In genomic region chr4:133056069-133056890, GRCm38 (mm10) we compare ENCODE assay signal across 8 mouse cellular contexts. TPM values are rescaled to one million over a fixed set of nuclear protein-coding genes. Genes with fewer than 3 reads are reported as not detected.
DNase-seq lines count a peak whose midpoint lies in the region; ATAC-seq and TF ChIP-seq lines count a peak whose summit lies in the region.

No protein-coding gene starts in this region.

- H3K4me3 ChIP-seq in intestine, embryonic 16.5 days (ENCODE audit: low read length), result peak overlapping the region; percentile 35
- peak overlapping the region; percentile 51 for H3K4me3 ChIP-seq in liver, adult 2 months (ENCODE audit: insufficient read depth, low read depth, low read length)
- 0 out of 2 replicates have a peak overlapping the region, but pooled peaks have one; percentile 4 for H3K4me3 ChIP-seq in stomach, postnatal 0 days (ENCODE audit: low read depth, low read length)

- no peaks in the 10 kb centered on the region for H3K27me3 ChIP-seq in intestine, embryonic 16.5 days (replicated peaks; ENCODE audit: control insufficient read depth, insufficient read depth, low read length)
- H3K27me3 ChIP-seq in liver, adult 2 months (ENCODE audit: control insufficient read depth, insufficient read depth, low read length), result no peaks in the 10 kb centered on the region
- H3K27me3 ChIP-seq in stomach, postnatal 0 days (ENCODE audit: control insufficient read depth, insufficient read depth, low read length), result no peaks in the 10 kb centered on the region

- peaks cover 7% of the 10 kb centered on the region; the same call in 1 of the 2 replicates for H3K36me3 ChIP-seq in intestine, embryonic 16.5 days (ENCODE audit: control insufficient read depth, insufficient read depth, low read length)
- no peaks in the 10 kb centered on the region; the same call in 1 of the 2 replicates for H3K36me3 ChIP-seq in liver, adult 2 months (ENCODE audit: control insufficient read depth, insufficient read depth, low read length)
- H3K36me3 ChIP-seq in stomach, postnatal 0 days (ENCODE audit: control insufficient read depth, insufficient read depth, low read length), result peaks cover 5% of the 10 kb centered on the region

- peak overlapping the region; percentile 97 for H3K27ac ChIP-seq in intestine, embryonic 16.5 days (ENCODE audit: low read length)
- peak overlapping the region; percentile 42 for H3K27ac ChIP-seq in liver, adult 2 months (replicated peaks; ENCODE audit: insufficient read depth, low read depth, low read length)
- H3K27ac ChIP-seq in stomach, postnatal 0 days (replicated peaks), result peak overlapping the region; percentile 88

- no peak for TF ChIP-seq EP300 in stomach, postnatal 0 days (optimal IDR thresholded peaks at IDR 0.05)

- WGBS in intestine, embryonic 16.5 days, result 3% methylated on average over 15 of the region's 15 CpGs
- 1% methylated on average over 15 of the region's 15 CpGs for WGBS in liver, adult 2 months
- 4% methylated on average over 15 of the region's 15 CpGs for WGBS in stomach, postnatal 0 days

- peak; percentile 73 for ATAC-seq in granulocyte monocyte progenitor cell, adult 5-6 weeks (replicated peaks; ENCODE audit: poor library complexity, severe bottlenecking)
- peak; percentile 68 for ATAC-seq in intestine, embryonic 16.5 days
- ATAC-seq in stomach, postnatal 0 days (ENCODE audit: low FRiP score, low TSS enrichment), result peak; percentile 73

- peak; percentile 73 for DNase-seq in A20 (ENCODE audit: low read depth, low spot score)
- peak; percentile 83 to 86 for DNase-seq in adrenal gland, adult 18-20 months (ENCODE audit: low spot score in 2 of 2)
- peak; percentile 88 for DNase-seq in embryo, embryonic 9.5 days (ENCODE audit: extremely low spot score)
- peak; percentile 93 for DNase-seq in liver, adult 2 months (ENCODE audit: extremely low read depth, low read depth, low spot score)
- peak; percentile 42 to 60 for DNase-seq in monocyte, adult 2 months (ENCODE audit: low read depth in 1 of 2, low spot score in 2 of 2)
- DNase-seq in stomach, postnatal 0 days (ENCODE audit: low spot score), result peak; percentile 96

- H3K4me2 ChIP-seq in intestine, embryonic 16.5 days (ENCODE audit: low read depth, low read length), result peak overlapping the region; percentile 55
- H3K4me2 ChIP-seq in stomach, postnatal 0 days (replicated peaks; ENCODE audit: low read depth), result peak overlapping the region; percentile 42

- TF ChIP-seq POLR2A in liver, adult 2 months (IDR thresholded peaks at IDR 0.05; ENCODE audit: extremely low read depth, insufficient read depth, low read length), result peak; percentile 54

- peaks cover 82% of the 10 kb centered on the region for H3K4me1 ChIP-seq in intestine, embryonic 16.5 days (ENCODE audit: control insufficient read depth, insufficient read depth, low read length)
- peaks cover 20% of the 10 kb centered on the region for H3K4me1 ChIP-seq in liver, adult 2 months (ENCODE audit: control insufficient read depth, insufficient read depth, low read length)
- H3K4me1 ChIP-seq in stomach, postnatal 0 days (replicated peaks; ENCODE audit: control insufficient read depth, insufficient read depth), result peaks cover 22% of the 10 kb centered on the region

- TF ChIP-seq CTCF in liver, adult 2 months (IDR thresholded peaks at IDR 0.05; ENCODE audit: low read depth, low read length), result peak; percentile 85
- TF ChIP-seq CTCF in stomach, postnatal 0 days (IDR thresholded peaks at IDR 0.05; ENCODE audit: low read depth), result peak; percentile 84

- H3K9me3 ChIP-seq in intestine, embryonic 16.5 days (ENCODE audit: control insufficient read depth, low read length), result no peaks in the 10 kb centered on the region
- H3K9me3 ChIP-seq in stomach, postnatal 0 days (ENCODE audit: control insufficient read depth, low read length), result no peaks in the 10 kb centered on the region

- H3K9ac ChIP-seq in intestine, embryonic 16.5 days (ENCODE audit: low read depth, low read length), result peak overlapping the region; percentile 62
- peak overlapping the region; percentile 45 for H3K9ac ChIP-seq in liver, adult 2 months (ENCODE audit: low read depth, low read length)
- H3K9ac ChIP-seq in stomach, postnatal 0 days (ENCODE audit: low read length), result no peak overlapping the region

- peaks cover 10% of the 10 kb centered on the region for H3K79me2 ChIP-seq in liver, adult 2 months (ENCODE audit: control insufficient read depth, insufficient read depth, low read length)

RNA-seq across cellular contexts. Expression of gene Ahdc1, which starts 45.2 kb away (rescaled TPM):
- 10 to 100 TPM; 72.1 to 86.9 TPM for total RNA-seq in adrenal gland, adult 18-20 months (2021)
- 1.3 and 4.7 TPM in 2 replicates for total RNA-seq in granulocyte monocyte progenitor cell, adult 5-6 weeks (2014; fragmentation: Nextera tagmentation)
- total RNA-seq in granulocyte monocyte progenitor cell, adult 5-6 weeks (2017), result 0.26 and 0.93 TPM in 2 replicates
- 5.3 and 5.7 TPM in 2 replicates for polyA plus RNA-seq in intestine, embryonic 16.5 days (2015; fragmentation: Nextera tagmentation; extraction: Ambion mirVana)
- total RNA-seq in liver, adult 2 months (2014; rRNA removed), result 2.4 and 4.1 TPM in 2 replicates
- 8.7 and 8.8 TPM in 2 replicates for polyA plus RNA-seq in liver, adult 2 months (2012; rRNA removed)
- 2.8 and 3.2 TPM in 2 replicates for polyA plus RNA-seq in stomach, postnatal 0 days (2015; fragmentation: Nextera tagmentation; extraction: Ambion mirVana)

Comparison
In these comparisons a context has a peak if more than half of its experiments do, and no peak if none do; other contexts are left out.
1. Peak in every context shown above with its lines: DNase-seq, ATAC-seq, H3K4me3 ChIP-seq and H3K27ac ChIP-seq.
2. H3K27ac ChIP-seq: peak in every context shown above with its lines; median percentile 97 in intestine, embryonic 16.5 days; 88 in stomach, postnatal 0 days; 42 in liver, adult 2 months.
3. RNA of gene Ahdc1, which starts 45.2 kb away (total RNA-seq): 72.1 to 86.9 TPM in adrenal gland, adult 18-20 months; 2.4 to 4.1 TPM in liver, adult 2 months and 0.26 to 4.7 TPM in granulocyte monocyte progenitor cell, adult 5-6 weeks; every median in the first group is over 10 times any median in the second.